Mouse (Mus musculus) activated CD4-positive, CD25-positive, alpha-beta regulatory T cell, adult 4 months (primary cell): ENCODE measurements around the gene Llgl2. TPM values are rescaled to one million over a fixed set of nuclear protein-coding genes. Genes with fewer than 3 reads are reported as not detected.

Experiments
- ATAC-seq: one replicate; pipeline ENCODE4 v1.8.0; 2017
- polyA plus RNA-seq, 2 experiments: library from polyadenylated mRNA; unstranded; fragments of 100-300 nt; shearing (Covaris generic); gene quantifications; one replicate each; pipeline ENCODE4 v1.2.1; 2017

The Llgl2 gene
- polyA plus RNA-seq, 2 experiments from 2014 or later = 6.3 TPM

DNA sequence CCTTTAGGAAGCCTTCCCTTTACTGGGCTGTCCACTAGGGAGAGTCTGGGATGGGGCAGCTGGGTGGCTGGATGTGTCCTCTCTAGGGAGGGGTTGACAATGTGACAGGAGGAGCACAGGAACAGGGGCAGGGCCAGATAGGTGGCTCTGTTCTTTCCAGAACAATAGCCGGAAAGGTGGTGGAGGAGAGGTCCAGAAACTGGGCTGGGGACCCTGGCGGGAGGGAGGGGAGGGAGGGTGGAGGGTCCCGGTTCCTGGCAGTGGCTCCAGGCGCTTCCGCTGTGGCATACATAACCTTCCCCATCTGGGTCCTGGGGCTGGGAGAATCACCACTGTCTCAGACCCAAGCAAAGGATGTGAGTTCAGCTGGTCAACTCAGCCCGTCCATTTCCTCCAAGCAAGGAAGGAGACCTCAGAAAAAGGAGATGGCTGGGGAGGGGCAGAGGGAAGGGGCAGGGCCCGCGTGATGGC lies 14.5 kb upstream of the Llgl2 start:
- no peak for ATAC-seq

- ATAC-seq = no peak
Measured at GRCm38 (mm10) chr11:115810377-115810776, 13.5 kb upstream of the Llgl2 start.

DNA sequence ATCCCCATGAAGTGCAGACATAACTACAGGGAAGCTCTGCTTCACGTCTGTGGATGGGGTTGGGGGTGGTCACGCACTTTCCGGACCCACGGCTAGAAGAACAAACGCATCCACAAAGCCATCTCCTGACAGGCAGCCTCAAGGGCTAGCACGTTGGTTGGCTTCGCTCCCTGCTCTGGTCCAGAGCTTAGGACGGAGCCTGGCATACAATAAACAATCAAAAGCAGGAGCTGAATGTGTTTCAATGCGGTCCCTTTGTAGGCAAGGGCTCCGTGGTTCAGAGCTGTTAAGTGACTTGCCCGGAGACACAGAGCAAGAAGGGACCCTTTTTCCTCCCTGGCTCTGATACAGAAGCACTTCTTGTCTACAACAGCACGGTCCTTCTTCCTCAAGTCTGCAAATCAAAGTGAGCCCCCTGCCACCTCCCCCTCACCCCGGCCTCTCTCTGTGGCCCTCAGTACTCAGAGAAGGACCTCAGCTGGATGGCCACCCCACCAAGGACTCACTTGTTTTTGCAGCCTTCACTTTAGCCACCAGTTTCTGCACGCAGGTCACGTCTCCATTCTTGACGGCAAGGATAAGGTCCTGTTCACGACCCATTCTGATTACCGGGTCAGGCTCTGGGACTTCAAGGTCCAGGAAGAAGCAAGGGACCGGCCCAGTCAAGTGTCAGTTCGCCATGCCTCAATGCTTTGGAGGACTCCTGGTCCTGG lies 12.3 kb upstream of the Llgl2 start:
- no peak for ATAC-seq

GRCm38 (mm10) chr11:115812095-115812494 lies 11.8 kb upstream of the Llgl2 start:
- ATAC-seq = no peak

GRCm38 (mm10) chr11:115812533-115813420 lies 11.1 kb upstream of the Llgl2 start:
- ATAC-seq = no peak

DNA sequence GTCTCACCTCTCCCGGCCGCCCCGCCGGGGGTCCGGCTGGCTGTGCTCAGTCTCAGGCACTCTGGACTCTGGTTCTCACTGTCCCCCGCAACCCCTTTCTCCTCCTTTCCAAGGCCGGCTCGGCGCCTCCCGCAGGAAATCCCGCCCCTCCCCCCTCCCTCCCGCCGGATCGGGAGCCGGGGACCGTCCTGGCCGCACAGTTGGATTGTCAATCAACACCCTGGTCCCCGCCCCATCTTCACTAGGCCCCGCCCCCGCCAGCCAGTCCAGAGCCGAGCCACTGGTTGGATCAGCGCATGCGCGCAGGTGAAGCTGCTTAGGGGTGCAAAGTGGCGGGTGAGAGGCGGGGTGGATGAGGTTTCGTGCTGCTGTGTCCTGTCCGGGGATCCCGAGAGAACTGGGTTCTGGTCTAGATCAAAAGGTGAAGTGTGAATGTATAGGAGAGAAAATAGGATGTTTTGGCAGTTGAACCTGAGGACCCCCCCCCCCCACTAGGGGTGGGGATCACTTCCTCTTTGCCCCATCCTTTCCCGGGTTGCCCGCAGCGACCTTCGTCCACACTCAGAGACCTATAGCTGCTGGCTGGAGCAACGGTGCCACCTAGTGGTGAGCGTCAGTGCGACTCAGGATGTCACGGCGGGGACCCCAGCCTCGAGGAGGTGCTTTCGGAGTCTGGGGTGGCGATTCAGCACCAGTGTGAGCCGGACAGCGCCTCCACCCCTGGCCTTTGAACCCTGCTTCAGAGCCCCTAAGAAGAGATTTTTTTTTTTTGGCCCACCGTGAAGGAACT lies 10.1 kb upstream of the Llgl2 start, which contains the start of gene Caskin2:
TSS of gene Caskin2 (minus strand) at position 133 of the 790 bp plus-strand sequence.
- ATAC-seq = peak; percentile 75

DNA sequence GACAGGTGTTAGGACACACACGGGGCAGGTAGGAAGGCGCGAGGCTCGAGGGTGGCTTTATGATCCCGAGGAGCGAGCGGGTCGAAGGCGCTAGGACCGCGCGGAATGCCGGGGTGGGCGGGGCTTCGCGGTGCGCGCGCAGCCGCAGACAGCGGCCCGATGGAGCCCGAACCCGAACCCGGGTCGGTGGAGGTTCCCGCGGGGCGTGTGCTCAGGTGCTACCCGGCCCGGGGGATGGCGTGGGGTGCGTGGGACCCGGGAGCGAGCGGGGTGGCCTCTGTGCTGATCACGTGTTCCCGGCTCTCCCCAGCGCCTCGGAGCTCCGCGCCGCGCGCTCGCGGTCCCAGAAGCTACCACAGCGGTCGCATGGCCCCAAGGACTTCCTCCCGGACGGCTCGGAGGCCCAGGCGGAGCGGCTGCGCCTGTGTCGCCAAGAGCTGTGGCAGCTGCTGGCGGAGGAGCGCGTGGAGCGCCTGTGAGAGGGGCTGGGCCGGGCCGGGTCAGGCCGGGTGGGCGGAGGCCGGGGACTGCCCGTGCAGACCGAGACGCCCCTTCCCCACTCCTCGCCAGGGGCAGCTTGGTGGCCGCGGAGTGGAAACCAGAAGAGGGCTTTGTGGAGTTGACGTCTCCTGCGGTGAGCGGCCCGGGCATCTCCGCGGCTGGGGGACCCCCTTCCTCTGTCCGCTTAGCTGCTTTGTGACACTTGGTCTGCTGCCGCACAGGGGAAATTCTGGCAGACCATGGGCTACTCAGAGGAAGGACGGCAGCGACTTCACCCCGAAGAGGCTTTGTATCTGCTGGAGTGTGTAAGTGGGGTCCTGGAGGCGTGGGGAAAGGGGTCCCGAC lies 9.0 kb upstream of the Llgl2 start, which contains the start of gene Tsen54:
TSS of gene Tsen54 (plus strand) at position 120 of the 846 bp plus-strand sequence.
- ATAC-seq = peak; percentile 60

DNA sequence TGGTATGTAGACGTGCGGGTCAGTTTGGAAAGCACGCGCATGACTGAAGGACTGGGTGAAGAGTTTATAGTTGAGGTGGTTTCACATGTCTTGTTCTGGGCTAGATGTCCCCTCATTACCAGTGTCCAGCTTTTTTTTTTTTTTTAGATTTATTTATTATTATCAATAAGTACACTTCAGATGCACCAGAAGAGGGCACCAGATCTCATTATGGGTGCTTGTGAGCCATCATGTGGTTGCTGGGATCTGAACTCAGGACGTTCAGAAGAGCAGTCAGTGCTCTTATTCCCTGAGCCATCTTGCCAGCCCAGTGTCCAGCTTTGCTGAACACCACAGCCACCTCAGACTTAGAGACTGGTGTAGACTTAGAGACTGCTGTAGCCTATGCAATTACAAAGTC lies 6.5 kb upstream of the Llgl2 start:
- ATAC-seq = no peak

DNA sequence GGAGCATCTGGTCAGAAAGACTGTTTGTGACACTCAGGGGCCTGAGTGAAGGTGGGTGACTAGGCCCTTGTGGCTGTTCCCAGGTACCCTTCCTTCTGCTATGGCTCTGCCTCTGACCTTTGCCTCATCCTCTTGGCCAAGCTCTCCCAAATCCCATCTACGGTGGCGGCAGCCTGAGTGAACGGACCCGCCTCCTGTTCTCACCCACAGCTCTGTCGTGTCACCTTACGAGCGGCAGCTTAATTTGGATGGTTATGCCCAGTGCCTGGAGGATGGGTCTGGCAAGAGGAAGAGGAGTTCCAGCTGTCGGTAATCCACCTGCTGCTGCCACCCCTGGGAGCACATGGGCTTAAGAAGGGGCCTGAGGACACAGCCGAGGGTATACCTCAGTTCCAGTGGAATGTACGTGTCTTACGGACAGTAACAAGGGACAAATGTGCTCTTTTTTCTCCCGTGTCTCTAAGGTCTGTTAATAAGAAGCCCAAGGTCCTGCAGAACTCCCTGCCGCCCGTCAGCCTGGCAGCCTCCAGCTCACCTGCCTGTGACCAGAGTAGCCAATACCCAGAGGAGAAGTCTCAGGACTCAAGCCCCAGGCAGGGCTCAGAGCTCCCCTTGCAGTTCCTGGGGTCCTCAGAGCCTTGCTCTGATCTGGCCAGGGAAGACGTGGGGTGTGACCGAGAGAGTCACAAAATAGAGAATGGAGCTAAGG lies 3.8 kb upstream of the Llgl2 start:
- ATAC-seq = no peak

- ATAC-seq = no peak
Measured at GRCm38 (mm10) chr11:115821001-115821400, 2.8 kb upstream of the Llgl2 start.

DNA sequence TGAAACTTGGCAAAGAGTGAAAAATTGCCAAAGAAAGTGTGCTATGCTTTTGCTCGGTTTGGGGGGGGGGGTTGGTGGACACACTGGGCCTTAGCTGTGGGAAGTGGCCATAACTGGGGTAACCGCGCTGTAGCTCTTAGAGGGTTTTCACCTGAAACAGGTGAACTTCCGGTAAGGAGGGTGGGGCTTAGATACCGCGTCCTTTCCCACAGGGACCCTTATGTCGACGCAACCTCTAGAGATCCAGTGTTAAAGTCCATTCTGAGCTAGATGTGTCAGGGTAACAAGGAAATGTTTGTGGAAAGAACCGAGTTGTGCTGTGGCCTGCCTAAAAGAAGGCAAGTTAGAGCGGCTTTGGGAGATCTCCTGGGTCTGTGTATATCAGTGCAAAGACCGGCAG lies 964 bp downstream of the Llgl2 start:
- ATAC-seq = no peak

DNA sequence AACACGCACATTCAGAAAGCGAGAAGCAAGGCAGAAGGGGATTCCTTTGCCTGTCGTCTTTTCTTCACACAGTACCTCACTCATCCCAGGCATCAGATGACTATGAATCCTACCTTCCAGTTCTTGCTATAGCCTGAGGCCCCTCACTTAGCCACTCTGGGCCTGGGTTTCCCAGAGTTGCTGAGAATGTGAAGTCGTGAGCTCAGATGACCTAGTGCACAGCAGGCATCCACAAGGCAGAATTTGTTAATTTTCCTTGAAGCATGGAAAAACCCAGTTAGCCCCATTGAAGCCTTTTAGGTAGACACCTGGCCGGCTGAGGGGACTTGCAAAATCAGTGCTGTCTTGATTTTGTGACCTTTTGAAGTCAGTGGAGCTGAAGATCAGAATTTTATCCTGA lies 2.6 kb downstream of the Llgl2 start:
- ATAC-seq = no peak

DNA sequence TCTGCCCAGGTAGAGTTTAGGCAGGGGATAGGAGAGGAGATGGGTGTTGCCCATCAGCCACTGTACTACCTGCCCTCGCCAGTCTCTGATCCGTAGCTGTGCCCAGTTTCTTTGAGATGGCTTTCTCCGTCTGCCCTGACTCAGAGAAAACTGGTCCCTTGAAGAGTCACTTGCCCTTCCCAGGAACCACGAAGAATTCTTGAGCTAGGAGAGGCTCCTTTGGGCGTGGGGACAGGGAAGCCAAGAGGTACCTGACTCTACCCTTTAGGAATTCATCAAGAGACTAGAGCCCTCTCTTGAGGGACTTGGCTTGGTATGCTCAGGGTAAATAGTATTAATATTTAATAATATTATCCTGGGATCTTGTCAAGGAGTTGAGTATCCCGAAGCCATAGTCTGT lies 3.8 kb downstream of the Llgl2 start:
- ATAC-seq = no peak

GRCm38 (mm10) chr11:115829036-115829435 lies 5.2 kb downstream of the Llgl2 start:
- no peak for ATAC-seq

DNA sequence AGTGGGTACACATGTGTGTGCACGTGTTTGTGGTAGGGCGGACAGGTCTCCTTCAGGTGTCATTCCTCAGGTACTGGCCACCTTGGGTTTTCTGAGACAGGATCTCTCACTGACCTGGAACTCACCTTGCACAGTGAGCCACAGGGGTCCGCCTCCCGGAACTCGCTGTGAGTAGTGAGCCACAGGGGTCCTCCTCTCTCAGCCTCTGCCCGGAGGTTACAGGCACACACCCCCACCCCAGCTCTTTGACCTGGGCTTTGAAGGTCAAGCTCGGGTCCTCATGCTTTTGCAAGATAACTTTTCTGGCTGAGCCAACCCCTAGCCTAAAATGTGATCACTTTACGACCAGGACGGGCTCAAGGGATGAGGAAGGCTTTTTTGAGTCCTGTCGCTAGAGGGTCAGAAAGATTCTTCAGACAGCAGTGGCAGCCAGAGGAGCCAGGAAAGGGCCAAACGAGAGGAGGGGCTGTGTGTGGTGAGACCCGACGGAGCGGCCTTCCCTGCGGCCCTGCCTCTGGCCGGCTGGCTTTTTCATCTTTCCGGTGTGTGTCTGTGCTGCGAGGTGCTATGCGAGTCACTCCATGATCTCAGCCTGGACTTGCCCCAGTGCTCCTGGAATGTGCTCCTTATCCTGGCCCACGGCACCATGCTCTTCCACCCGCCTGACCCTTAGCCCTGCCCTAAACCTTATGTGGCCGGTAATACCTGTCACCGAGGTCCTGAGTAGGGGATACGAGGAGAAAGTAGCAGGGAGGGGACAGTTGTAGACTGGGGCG lies 6.9 kb downstream of the Llgl2 start:
- no peak for ATAC-seq

- no peak for ATAC-seq
Measured at GRCm38 (mm10) chr11:115831518-115831917, 7.7 kb downstream of the Llgl2 start.

- no peak for ATAC-seq
Measured at GRCm38 (mm10) chr11:115832064-115832463, 8.2 kb downstream of the Llgl2 start.

- ATAC-seq = no peak
Measured at GRCm38 (mm10) chr11:115832523-115832922, 8.7 kb downstream of the Llgl2 start.

- ATAC-seq = no peak
Measured at GRCm38 (mm10) chr11:115833021-115833513, 9.2 kb downstream of the Llgl2 start.

DNA sequence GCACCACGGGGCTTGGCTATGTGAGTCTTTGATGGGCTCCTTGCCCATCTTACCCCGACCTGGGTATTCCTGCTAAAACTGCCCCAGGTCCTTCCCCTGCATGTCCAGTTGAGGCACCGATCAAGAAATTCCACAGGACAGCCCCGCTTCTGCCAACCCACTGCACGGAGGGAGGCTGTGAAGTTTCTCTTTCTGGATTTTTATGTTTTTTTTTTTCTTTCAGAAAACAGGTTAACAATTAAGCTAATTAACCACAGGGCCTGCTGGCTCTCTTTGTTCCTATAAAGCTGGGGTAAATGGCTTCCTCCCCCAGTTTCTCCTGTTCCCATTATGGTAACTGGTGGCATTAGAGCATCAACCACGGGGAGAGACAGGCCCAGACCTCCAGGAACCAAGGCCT lies 10.2 kb downstream of the Llgl2 start:
- no peak for ATAC-seq
